Mouse (Mus musculus): ENCODE results near the gene Mef2c.

DNA sequence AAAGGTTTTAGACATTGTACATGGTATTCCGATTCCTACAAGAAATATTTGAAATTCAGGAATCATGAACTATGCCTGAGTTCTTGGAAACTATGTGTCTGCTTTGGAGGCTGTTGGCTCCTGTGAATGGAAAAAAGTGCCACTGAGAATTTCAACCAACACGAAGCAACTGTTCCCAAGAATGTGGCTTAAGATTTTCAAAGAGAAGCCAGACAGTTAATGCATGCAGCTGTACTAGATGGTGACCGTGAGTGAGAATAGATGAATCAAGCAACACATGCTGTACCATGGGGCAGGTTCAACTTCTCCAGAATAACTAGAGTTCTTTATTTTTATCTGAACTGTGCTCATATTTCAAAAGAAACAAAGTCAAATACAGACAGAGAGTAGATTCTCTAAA lies 23.4 kb upstream of the Mef2c start:
- TF ChIP-seq POLR2A (IDR thresholded peaks at IDR 0.05; ENCODE audit: insufficient read length, low read depth) (no peak), POLR2AphosphoS2 (IDR thresholded peaks at IDR 0.05; ENCODE audit: insufficient read length, low read depth) (no peak), MAX (IDR thresholded peaks at IDR 0.05; ENCODE audit: low read depth) (no peak), CEBPB (IDR thresholded peaks at IDR 0.05; ENCODE audit: insufficient read depth, poor library complexity, severe bottlenecking) (no peak), USF1 (IDR thresholded peaks at IDR 0.05; ENCODE audit: low read depth) (no peak), REST (IDR thresholded peaks at IDR 0.05; ENCODE audit: insufficient read depth, insufficient read length) (no peak), TCF3 (IDR thresholded peaks at IDR 0.05; ENCODE audit: insufficient read length, low read depth) (no peak), E2F4 (IDR thresholded peaks at IDR 0.05; ENCODE audit: insufficient read depth) (no peak), MYOD1 (IDR thresholded peaks at IDR 0.05; ENCODE audit: control insufficient read depth in 1 of 3, insufficient read length in 2 of 3, low read depth in 2 of 3) (peak in 2 of 3 experiments; percentile 26 to 49), MYOG (IDR thresholded peaks at IDR 0.05; ENCODE audit: control insufficient read depth in 1 of 3, insufficient read depth in 1 of 3, insufficient read length in 2 of 3, low read depth in 2 of 3) (peak in 1 of 3 experiments; percentile 66)
